Mouse (Mus musculus): ENCODE data around the gene Stx8.

Stx8 gene

DNA sequence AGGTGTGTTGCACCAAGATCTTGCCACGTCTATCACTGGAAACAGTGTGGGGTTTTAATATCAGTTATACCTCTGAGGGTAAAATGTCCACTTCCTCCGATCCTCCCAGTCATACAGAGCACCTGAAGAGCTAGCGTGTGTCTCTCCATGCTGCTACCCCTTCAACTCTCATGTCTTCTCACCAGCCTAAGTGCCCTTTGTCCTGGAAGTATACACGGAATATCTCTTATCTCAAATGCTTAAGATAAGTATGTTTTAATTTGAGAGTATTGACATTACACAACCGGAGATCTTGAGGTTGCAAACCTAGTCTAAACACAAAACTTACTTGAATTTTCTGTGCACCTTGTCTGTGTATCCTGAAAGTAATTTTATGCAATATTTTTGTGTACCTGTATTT lies 68.4 kb downstream of the Stx8 start:
- no peak for DNase-seq (ENCODE audit: extremely low read depth, low read depth, low spot score)

GRCm38 (mm10) chr11:68035303-68035891 lies 69.4 kb downstream of the Stx8 start:
- no peak for DNase-seq (ENCODE audit: extremely low read depth, low read depth, low spot score)

GRCm38 (mm10) chr11:68036133-68036959 lies 70.4 kb downstream of the Stx8 start:
- no peak for DNase-seq (ENCODE audit: extremely low read depth, low read depth, low spot score)

GRCm38 (mm10) chr11:68037093-68037492 lies 71.1 kb downstream of the Stx8 start:
- DNase-seq (ENCODE audit: extremely low read depth, low read depth, low spot score), result no peak

DNA sequence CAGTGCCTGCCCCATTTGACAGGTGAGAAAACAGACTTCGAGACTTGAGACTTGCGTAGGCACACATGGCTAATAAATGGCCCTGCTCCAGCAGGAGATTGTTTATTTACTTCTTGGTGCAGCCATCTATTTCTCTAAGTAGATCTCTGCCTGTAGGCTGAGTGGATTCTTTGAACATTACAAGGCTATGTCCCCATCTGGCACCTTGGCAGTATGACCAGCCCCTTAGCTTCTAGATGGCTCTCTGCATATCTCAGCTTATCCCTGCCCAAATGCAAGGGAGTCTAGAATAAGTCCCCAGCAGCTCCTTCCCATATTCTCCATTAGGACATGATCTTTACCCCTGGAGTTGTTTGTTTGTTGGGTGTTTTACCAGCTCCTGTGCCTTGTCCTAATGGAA lies 72.1 kb downstream of the Stx8 start:
- DNase-seq (ENCODE audit: extremely low read depth, low read depth, low spot score), result no peak

- no peak for DNase-seq (ENCODE audit: extremely low read depth, low read depth, low spot score)
Observed at GRCm38 (mm10) chr11:68044181-68044580, 78.2 kb downstream of the Stx8 start.

- DNase-seq (ENCODE audit: extremely low read depth, low read depth, low spot score), result no peak
Observed at GRCm38 (mm10) chr11:68046916-68047315, 80.9 kb downstream of the Stx8 start.

- no peak for DNase-seq (ENCODE audit: extremely low read depth, low read depth, low spot score)
Observed at GRCm38 (mm10) chr11:68049261-68050165, 83.5 kb downstream of the Stx8 start.

GRCm38 (mm10) chr11:68050725-68051124 lies 84.7 kb downstream of the Stx8 start:
- no peak for DNase-seq (ENCODE audit: extremely low read depth, low read depth, low spot score)

GRCm38 (mm10) chr11:68051305-68051704 lies 85.3 kb downstream of the Stx8 start:
- no peak for DNase-seq (ENCODE audit: extremely low read depth, low read depth, low spot score)

DNA sequence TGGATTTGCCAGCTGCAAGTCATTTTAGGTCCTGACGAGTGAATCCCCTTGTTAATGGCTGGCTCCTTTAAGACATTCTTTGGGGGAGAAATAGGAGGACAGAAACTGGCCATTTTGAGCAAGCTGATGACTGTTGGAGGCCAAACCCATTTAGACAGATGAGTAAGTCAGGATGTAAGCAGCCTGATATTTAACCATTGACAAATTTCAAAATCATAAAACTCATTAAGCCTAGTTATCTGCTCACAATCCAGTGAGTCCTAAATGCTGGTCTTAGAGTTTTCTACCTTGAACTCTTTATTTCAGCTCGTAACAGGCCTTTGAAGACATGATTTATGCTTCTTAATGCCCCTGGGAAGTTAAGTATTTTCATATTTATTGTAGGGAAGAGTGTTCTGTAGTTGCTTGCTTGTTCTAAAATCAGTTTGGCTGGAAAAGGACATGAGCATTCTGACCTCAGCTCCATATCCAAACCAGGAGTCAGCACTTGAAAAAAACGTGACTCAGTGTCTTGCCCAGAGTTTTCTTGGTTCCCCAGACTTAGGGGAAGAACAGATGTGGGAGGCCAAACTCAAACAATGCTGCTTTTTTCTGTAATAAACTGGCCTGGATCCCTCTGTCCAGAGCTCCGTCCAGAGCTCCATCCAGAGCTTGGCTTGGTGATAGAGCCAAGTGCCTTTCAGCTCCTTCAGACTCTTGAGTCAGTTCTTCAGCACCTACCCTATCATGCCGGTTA lies 92.6 kb downstream of the Stx8 start:
- DNase-seq (ENCODE audit: extremely low read depth, low read depth, low spot score), result no peak

- no peak for DNase-seq (ENCODE audit: extremely low read depth, low read depth, low spot score)
Observed at GRCm38 (mm10) chr11:68060651-68061050, 94.7 kb downstream of the Stx8 start.

- DNase-seq (ENCODE audit: extremely low read depth, low read depth, low spot score), result no peak
Observed at GRCm38 (mm10) chr11:68062116-68062515, 96.1 kb downstream of the Stx8 start.

DNA sequence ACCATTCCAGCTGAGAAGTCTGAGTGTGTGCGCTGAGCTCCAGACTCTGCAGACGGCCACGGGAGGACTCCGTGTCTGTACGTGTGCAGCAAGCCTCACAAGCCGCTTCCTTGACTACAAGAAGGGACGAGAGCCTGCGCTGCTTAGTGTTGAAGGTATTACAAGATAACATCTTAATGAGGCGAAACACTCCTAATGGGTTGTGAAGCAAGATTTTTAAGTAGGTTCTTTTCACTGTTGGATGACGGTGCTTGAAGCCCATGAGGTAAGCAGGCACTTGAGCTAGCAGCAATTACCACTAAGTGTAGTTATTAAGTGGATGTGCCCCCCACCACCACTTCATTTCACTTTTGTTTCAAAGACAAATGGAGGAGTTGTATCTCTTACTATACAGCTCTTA lies 101.8 kb downstream of the Stx8 start:
- no peak for DNase-seq (ENCODE audit: extremely low read depth, low read depth, low spot score)

GRCm38 (mm10) chr11:68070086-68070485 lies 104.1 kb downstream of the Stx8 start:
- no peak for DNase-seq (ENCODE audit: extremely low read depth, low read depth, low spot score)

DNA sequence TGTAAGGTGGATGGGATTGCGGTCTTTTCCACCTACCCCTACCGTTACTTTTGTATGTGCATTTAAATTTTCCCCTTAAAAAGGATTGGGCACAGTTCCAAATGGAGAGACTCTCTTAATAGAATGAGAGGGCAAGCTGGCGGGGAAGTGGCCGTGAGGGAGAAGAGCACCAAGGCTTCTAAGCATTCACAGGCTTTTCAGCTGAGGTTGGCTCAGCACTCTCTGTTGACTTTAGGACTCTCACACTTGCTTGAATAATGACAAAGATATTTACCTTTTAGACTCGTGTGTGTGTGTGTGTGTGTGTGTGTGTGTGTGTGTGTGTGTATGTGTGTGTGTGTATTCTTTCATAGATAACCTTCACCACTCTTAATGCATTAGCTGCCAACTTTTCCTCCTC lies 105.8 kb downstream of the Stx8 start:
- DNase-seq (ENCODE audit: extremely low read depth, low read depth, low spot score), result no peak

DNA sequence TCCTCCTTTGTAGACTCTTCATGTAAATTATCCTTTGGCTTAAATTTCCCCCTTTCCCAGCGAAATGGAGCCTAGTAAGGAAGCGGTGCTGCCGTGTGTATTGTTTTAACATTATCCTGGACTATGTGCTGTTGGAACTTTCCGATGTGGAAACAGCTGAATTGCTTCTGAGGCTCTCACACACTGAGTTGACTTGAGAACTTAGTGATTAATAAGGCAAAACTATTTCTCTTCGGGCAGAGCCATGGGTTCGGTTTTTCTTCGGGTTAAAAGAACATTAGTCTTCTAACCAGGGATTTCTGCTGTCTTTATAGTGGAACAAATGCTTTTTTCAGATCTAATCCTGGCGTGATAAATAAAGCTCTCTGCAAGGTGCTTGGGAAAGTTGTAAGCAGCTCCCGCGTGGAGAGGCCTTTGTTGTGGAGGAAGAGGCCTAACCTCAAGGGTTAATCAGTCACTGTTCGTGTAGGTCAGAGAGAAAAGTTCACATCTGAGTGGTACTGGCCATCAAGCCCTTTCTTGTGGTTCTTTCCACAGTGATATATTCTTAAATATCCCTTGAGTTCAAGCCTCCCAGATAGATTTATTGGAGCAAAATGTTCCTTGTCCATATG lies 106.7 kb downstream of the Stx8 start:
- no peak for DNase-seq (ENCODE audit: extremely low read depth, low read depth, low spot score)

GRCm38 (mm10) chr11:68074686-68075085 lies 108.7 kb downstream of the Stx8 start:
- DNase-seq (ENCODE audit: extremely low read depth, low read depth, low spot score), result no peak

DNA sequence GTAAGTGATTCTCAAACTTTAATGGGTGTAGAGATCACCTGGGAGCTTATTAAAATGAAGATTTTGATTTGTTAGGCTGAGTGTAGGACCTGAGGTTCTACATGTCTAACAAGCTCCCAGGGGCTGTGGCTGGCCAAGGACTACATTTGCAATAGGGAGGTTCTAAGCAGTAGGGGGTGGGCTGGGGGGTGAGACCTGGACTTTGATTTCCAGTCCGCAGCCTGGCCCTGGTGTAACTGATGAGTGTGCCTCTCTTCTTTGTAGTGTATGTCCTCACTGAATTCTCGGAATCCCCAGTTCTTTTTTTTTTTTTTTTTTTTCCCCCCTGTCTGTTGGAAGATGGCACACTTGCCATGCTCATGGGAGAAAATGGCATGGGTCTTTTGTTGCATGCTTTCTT lies 109.3 kb downstream of the Stx8 start:
- no peak for DNase-seq (ENCODE audit: extremely low read depth, low read depth, low spot score)

GRCm38 (mm10) chr11:68079756-68080155 lies 113.8 kb downstream of the Stx8 start:
- DNase-seq (ENCODE audit: extremely low read depth, low read depth, low spot score), result no peak

DNA sequence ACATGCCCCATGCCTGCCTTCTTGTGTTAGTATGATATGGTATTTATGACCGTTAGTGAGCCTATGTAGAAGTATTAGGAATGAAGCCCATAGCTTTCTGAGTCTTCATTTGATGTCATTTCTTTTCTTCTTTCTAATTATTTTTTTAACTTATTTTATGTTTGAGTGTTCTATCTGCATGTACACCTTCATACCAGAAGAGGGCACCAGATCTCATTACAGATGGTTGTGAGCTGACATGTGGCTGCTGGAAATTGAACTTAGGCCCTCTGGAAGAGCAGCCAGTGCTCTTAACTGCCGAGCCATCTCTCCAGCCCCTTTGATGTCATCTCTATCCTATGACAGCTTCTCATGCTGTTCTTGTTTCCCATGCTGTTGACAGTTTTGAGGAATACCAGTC lies 115.0 kb downstream of the Stx8 start:
- DNase-seq (ENCODE audit: extremely low read depth, low read depth, low spot score), result no peak

Measured in fat pad, adult 2 months (tissue).